Mouse (Mus musculus): ENCODE measurements around the gene Acr.

- TF ChIP-seq CTCF (IDR thresholded peaks at IDR 0.05) (no peak), EP300 (IDR thresholded peaks at IDR 0.05) (no peak)
Measured at GRCm38 (mm10) chr15:89528923-89529322, 39.2 kb upstream of the Acr start.

All from lung, postnatal 0 days (tissue).